ENCODE assay signal across 8 mouse cellular contexts in genomic region chr3:73056492-73057196, GRCm38 (mm10). TPM values are rescaled to one million over a fixed set of nuclear protein-coding genes. Genes with fewer than 3 reads are reported as not detected.
DNase-seq lines count a peak whose midpoint lies in the region; ATAC-seq and TF ChIP-seq lines count a peak whose summit lies in the region.

No protein-coding gene starts in this region.

- no peaks in the 10 kb centered on the region for H3K9me3 ChIP-seq in hindbrain, embryonic 14.5 days (ENCODE audit: control insufficient read depth, low read length)
- H3K9me3 ChIP-seq in midbrain, embryonic 15.5 days: no peaks in the 10 kb centered on the region

- TF ChIP-seq CTCF in layer of hippocampus, adult 2 months (conservative IDR thresholded peaks at IDR 0.05): no peak

- peak overlapping the region; percentile 94 for H3K27ac ChIP-seq in layer of hippocampus, adult 2 months
- H3K27ac ChIP-seq in hindbrain, embryonic 14.5 days: peak overlapping the region; percentile 91
- H3K27ac ChIP-seq in midbrain, embryonic 15.5 days: peak overlapping the region; percentile 88

- under 1% methylated on average over 32 of the region's 32 CpGs for WGBS in hindbrain, embryonic 14.5 days
- WGBS in midbrain, embryonic 15.5 days: under 1% methylated on average over 32 of the region's 32 CpGs

- H3K4me3 ChIP-seq in layer of hippocampus, adult 2 months: peak overlapping the region; percentile 75
- H3K4me3 ChIP-seq in hindbrain, embryonic 14.5 days (replicated peaks; ENCODE audit: low read length): peak overlapping the region; percentile 67
- peak overlapping the region; percentile 70 for H3K4me3 ChIP-seq in midbrain, embryonic 15.5 days

- H3K4me2 ChIP-seq in hindbrain, embryonic 14.5 days (replicated peaks): peak overlapping the region; percentile 66
- peak overlapping the region; percentile 73 for H3K4me2 ChIP-seq in midbrain, embryonic 15.5 days

- peak overlapping the region; percentile 76 for H3K9ac ChIP-seq in hindbrain, embryonic 14.5 days
- peak overlapping the region; percentile 79 for H3K9ac ChIP-seq in midbrain, embryonic 15.5 days

- peak in 1 of 2 experiments; percentile 23 for DNase-seq in layer of hippocampus, adult 2 months (ENCODE audit: low spot score in 2 of 2)
- no peak for DNase-seq in layer of hippocampus, adult 8-10 months (ENCODE audit: low spot score in 2 of 2)
- peak; percentile 54 for DNase-seq in cerebellum, postnatal 14 days
- DNase-seq in hindbrain, embryonic 14.5 days (ENCODE audit: low spot score): peak; percentile 54
- DNase-seq in ovary, adult 18-20 months (ENCODE audit: low spot score): no peak
- no peak for DNase-seq in gastrocnemius, postnatal 10 days
- DNase-seq in adrenal gland, postnatal 14 days: no peak

- no peaks in the 10 kb centered on the region for H3K27me3 ChIP-seq in hindbrain, embryonic 14.5 days (ENCODE audit: control insufficient read depth, insufficient read depth, low read length)
- no peaks in the 10 kb centered on the region for H3K27me3 ChIP-seq in midbrain, embryonic 15.5 days (replicated peaks)

- peak; percentile 55 for ATAC-seq in hindbrain, embryonic 14.5 days (ENCODE audit: low FRiP score)
- ATAC-seq in midbrain, embryonic 15.5 days (replicated peaks): peak; percentile 64

- H3K4me1 ChIP-seq in hindbrain, embryonic 14.5 days (replicated peaks; ENCODE audit: control insufficient read depth, insufficient read depth, low read length): peaks cover 18% of the 10 kb centered on the region
- peaks cover 23% of the 10 kb centered on the region for H3K4me1 ChIP-seq in midbrain, embryonic 15.5 days

- H3K36me3 ChIP-seq in hindbrain, embryonic 14.5 days (replicated peaks; ENCODE audit: control insufficient read depth, insufficient read depth): no peaks in the 10 kb centered on the region
- H3K36me3 ChIP-seq in midbrain, embryonic 15.5 days (replicated peaks): no peaks in the 10 kb centered on the region

RNA-seq across cellular contexts. Expression of gene Slitrk3, which starts 1.0 kb away (rescaled TPM):
- total RNA-seq in layer of hippocampus, adult 2 months (2021): 100 to 1,000 TPM in 1 of 2 experiments, 10 to 100 TPM in 1; 94.3 to 100 TPM
- total RNA-seq in layer of hippocampus, adult 8-10 months (2022): 10 to 100 TPM; 80.8 to 94.0 (median 87.9) TPM
- polyA plus RNA-seq in hindbrain, embryonic 14.5 days (2014; fragmentation: Nextera tagmentation; extraction: Ambion mirVana): 11.9 and 14.2 TPM in 2 replicates
- polyA plus RNA-seq in midbrain, embryonic 15.5 days (2015; fragmentation: Nextera tagmentation; extraction: Ambion mirVana): 21.6 and 22.4 TPM in 2 replicates
- total RNA-seq in gastrocnemius, postnatal 10 days (2021): under 1 TPM; 0.19 to 0.47 TPM
- total RNA-seq in adrenal gland, postnatal 14 days (2021): 0.11 TPM in 1 of 2 replicates, not detected in the other

Comparison
In these comparisons a context has a peak if more than half of its experiments do, and no peak if none do; other contexts are left out.
1. DNase-seq: peak in cerebellum, postnatal 14 days (2 of 2) and hindbrain, embryonic 14.5 days (single experiment); none in layer of hippocampus, adult 8-10 months (0 of 2), ovary, adult 18-20 months (single experiment), gastrocnemius, postnatal 10 days (single experiment) and adrenal gland, postnatal 14 days (single experiment).
2. RNA of gene Slitrk3, which starts 1.0 kb away (total RNA-seq): 94.3 to 100 TPM in layer of hippocampus, adult 2 months and 80.8 to 94.0 TPM in layer of hippocampus, adult 8-10 months; 0.19 to 0.47 TPM in gastrocnemius, postnatal 10 days and 0.11 TPM in adrenal gland, postnatal 14 days; every median in the first group is over 10 times any median in the second.
3. Peak in every context shown above with its lines, with median percentiles within 50 percentile points of each other: H3K27ac ChIP-seq and H3K4me3 ChIP-seq.